Mouse (Mus musculus): Measurements from ENCODE around the gene Gm47995. TPM values are rescaled to one million over a fixed set of nuclear protein-coding genes. Genes with fewer than 3 reads are reported as not detected.
"Not testable (repeated sequence)": the region's sequence is repeated elsewhere in the genome, so short reads cannot be mapped to it uniquely, and the experiment has no call there.

The Gm47995 gene
- polyA plus RNA-seq, 1 experiment from 2014 or later, result 0.26 TPM

- not testable (repeated sequence) for H3K9me3 ChIP-seq (ENCODE audit: low read length); H3K4me2 ChIP-seq (ENCODE audit: low read depth, low read length); DNase-seq; H3K4me1 ChIP-seq (ENCODE audit: insufficient read depth); H3K4me3 ChIP-seq (ENCODE audit: low read depth, low read length); H3K27ac ChIP-seq (ENCODE audit: low read depth); ATAC-seq; H3K9ac ChIP-seq (replicated peaks); H3K36me3 ChIP-seq (replicated peaks; ENCODE audit: insufficient read depth, low read length); H3K27me3 ChIP-seq (ENCODE audit: insufficient read depth, low read length)
These were observed 10.7 kb downstream of the Gm47995 start for GRCm38 (mm10) chr1:151208944-151209343.

- TF ChIP-seq CTCF (IDR thresholded peaks at IDR 0.05; ENCODE audit: low read depth), result 0 out of 2 replicates have a peak, but pooled peaks have one; percentile 3
- not testable (repeated sequence) for H3K9ac ChIP-seq (replicated peaks); H3K9me3 ChIP-seq (ENCODE audit: low read length); ATAC-seq; H3K4me3 ChIP-seq (ENCODE audit: low read depth, low read length); DNase-seq; H3K36me3 ChIP-seq (replicated peaks; ENCODE audit: insufficient read depth, low read length); H3K27me3 ChIP-seq (ENCODE audit: insufficient read depth, low read length); H3K4me2 ChIP-seq (ENCODE audit: low read depth, low read length); H3K27ac ChIP-seq (ENCODE audit: low read depth); H3K4me1 ChIP-seq (ENCODE audit: insufficient read depth)
- 66% methylated on average over 4 of the region's 8 CpGs for WGBS (ENCODE audit: insufficient replicate concordance)
These were observed 11.6 kb downstream of the Gm47995 start, which contains the start of gene Gm47996 for GRCm38 (mm10) chr1:151209824-151210355. TSS of gene Gm47996 (plus strand) at chr1:151210131.

DNA sequence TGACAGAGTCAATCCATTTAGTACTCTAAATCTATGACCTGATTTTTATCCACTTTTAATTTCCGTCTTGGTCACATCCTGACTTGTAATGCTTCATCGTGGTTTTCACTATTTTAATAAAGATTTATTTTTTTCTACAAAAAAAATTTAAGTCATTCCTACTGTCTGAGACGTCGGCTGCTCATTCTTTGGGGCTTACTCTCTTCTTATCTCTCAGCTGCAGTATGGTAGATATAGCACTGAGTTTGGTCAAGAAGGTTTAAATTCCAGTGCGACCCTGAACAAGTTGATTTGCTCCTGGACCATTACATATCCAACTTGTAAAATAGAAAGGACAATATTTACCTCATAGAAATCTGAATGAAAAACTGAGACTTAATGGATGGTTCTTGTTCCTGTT lies 13.4 kb downstream of the Gm47995 start:
- not testable (repeated sequence) for H3K4me2 ChIP-seq (ENCODE audit: low read depth, low read length); H3K4me3 ChIP-seq (ENCODE audit: low read depth, low read length); H3K27me3 ChIP-seq (ENCODE audit: insufficient read depth, low read length); DNase-seq; H3K9me3 ChIP-seq (ENCODE audit: low read length); H3K27ac ChIP-seq (ENCODE audit: low read depth); H3K36me3 ChIP-seq (replicated peaks; ENCODE audit: insufficient read depth, low read length); H3K9ac ChIP-seq (replicated peaks); ATAC-seq; H3K4me1 ChIP-seq (ENCODE audit: insufficient read depth)
- WGBS (ENCODE audit: insufficient replicate concordance), result 48% methylated on average over 5 of the region's 5 CpGs

DNA sequence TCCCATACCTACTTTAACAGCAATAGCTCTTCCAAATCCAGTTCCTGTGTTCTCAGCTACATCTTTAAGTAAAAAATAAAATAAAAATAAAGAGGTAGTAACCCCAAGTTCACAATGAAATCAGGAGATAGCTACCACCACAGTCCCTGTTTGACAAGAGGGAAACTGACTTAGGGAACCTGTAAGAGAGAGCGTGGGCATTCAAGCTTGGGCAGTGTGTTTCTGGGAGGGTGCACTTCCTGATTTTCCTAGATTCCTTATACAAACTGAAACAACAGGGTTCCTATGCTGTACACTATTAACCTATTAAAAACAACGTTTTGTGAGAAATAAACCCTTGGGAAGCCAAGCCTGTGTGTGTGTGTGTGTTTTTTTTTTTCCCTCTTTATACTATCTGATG lies 16.6 kb downstream of the Gm47995 start:
- Histone ChIP-seq H3K4me3 (ENCODE audit: low read depth, low read length) (no peak overlapping the region), H3K9ac (replicated peaks) (no peak overlapping the region), H3K27me3 (ENCODE audit: insufficient read depth, low read length) (no peaks in the 10 kb centered on the region), H3K27ac (ENCODE audit: low read depth) (no peak overlapping the region), H3K4me2 (ENCODE audit: low read depth, low read length) (no peak overlapping the region), H3K4me1 (ENCODE audit: insufficient read depth) (peaks cover 16% of the 10 kb centered on the region), H3K36me3 (replicated peaks; ENCODE audit: insufficient read depth, low read length) (no peaks in the 10 kb centered on the region), H3K9me3 (ENCODE audit: low read length) (no peaks in the 10 kb centered on the region)
- ATAC-seq, result no peak
- DNase-seq, result no peak
- 51% methylated on average over 2 of the region's 2 CpGs for WGBS (ENCODE audit: insufficient replicate concordance)
- no peak for TF ChIP-seq EP300 (IDR thresholded peaks at IDR 0.05; ENCODE audit: low read depth)
- no peak for TF ChIP-seq CTCF (IDR thresholded peaks at IDR 0.05; ENCODE audit: low read depth)

- Histone ChIP-seq H3K4me1 (ENCODE audit: insufficient read depth) (peaks cover 16% of the 10 kb centered on the region), H3K4me3 (ENCODE audit: low read depth, low read length) (no peak overlapping the region), H3K36me3 (replicated peaks; ENCODE audit: insufficient read depth, low read length) (no peaks in the 10 kb centered on the region), H3K27me3 (ENCODE audit: insufficient read depth, low read length) (no peaks in the 10 kb centered on the region), H3K9me3 (ENCODE audit: low read length) (no peaks in the 10 kb centered on the region), H3K27ac (ENCODE audit: low read depth) (peak overlapping the region; percentile 58; the same call in 1 of the 2 replicates), H3K9ac (replicated peaks) (no peak overlapping the region), H3K4me2 (ENCODE audit: low read depth, low read length) (no peak overlapping the region)
- 34% methylated on average over 1 of the region's 1 CpGs for WGBS (ENCODE audit: insufficient replicate concordance)
- TF ChIP-seq EP300 (IDR thresholded peaks at IDR 0.05; ENCODE audit: low read depth), result no peak
- peak; percentile 12; the same call in 1 of the 2 replicates for ATAC-seq
- no peak for DNase-seq
These were observed 17.7 kb downstream of the Gm47995 start for GRCm38 (mm10) chr1:151215985-151216384.

GRCm38 (mm10) chr1:151216417-151216816 lies 18.2 kb downstream of the Gm47995 start:
- H3K9ac ChIP-seq (replicated peaks), result no peak overlapping the region
- H3K4me3 ChIP-seq (ENCODE audit: low read depth, low read length), result no peak overlapping the region
- no peaks in the 10 kb centered on the region for H3K9me3 ChIP-seq (ENCODE audit: low read length)
- no peak overlapping the region for H3K4me2 ChIP-seq (ENCODE audit: low read depth, low read length)
- DNase-seq (no peak), ATAC-seq (peak; percentile 75)
- WGBS (ENCODE audit: insufficient replicate concordance), result 51% methylated on average over 3 of the region's 3 CpGs
- H3K27ac ChIP-seq (ENCODE audit: low read depth), result peak overlapping the region; percentile 58; the same call in 1 of the 2 replicates
- peaks cover 16% of the 10 kb centered on the region for H3K4me1 ChIP-seq (ENCODE audit: insufficient read depth)
- TF ChIP-seq CTCF (IDR thresholded peaks at IDR 0.05; ENCODE audit: low read depth) (no peak), EP300 (IDR thresholded peaks at IDR 0.05; ENCODE audit: low read depth) (no peak)
- H3K36me3 ChIP-seq (replicated peaks; ENCODE audit: insufficient read depth, low read length), result no peaks in the 10 kb centered on the region
- no peaks in the 10 kb centered on the region for H3K27me3 ChIP-seq (ENCODE audit: insufficient read depth, low read length)

GRCm38 (mm10) chr1:151219045-151219444 lies 20.8 kb downstream of the Gm47995 start:
- Histone ChIP-seq H3K4me1 (ENCODE audit: insufficient read depth) (peaks cover 16% of the 10 kb centered on the region), H3K4me3 (ENCODE audit: low read depth, low read length) (no peak overlapping the region), H3K4me2 (ENCODE audit: low read depth, low read length) (no peak overlapping the region), H3K9me3 (ENCODE audit: low read length) (no peaks in the 10 kb centered on the region), H3K9ac (replicated peaks) (no peak overlapping the region), H3K36me3 (replicated peaks; ENCODE audit: insufficient read depth, low read length) (no peaks in the 10 kb centered on the region), H3K27me3 (ENCODE audit: insufficient read depth, low read length) (no peaks in the 10 kb centered on the region), H3K27ac (ENCODE audit: low read depth) (no peak overlapping the region)
- no peak for TF ChIP-seq CTCF (IDR thresholded peaks at IDR 0.05; ENCODE audit: low read depth)
- ATAC-seq (no peak), DNase-seq (no peak)
- WGBS (ENCODE audit: insufficient replicate concordance), result 83% methylated on average over 5 of the region's 5 CpGs

All from liver, postnatal 0 days (tissue).